Mouse (Mus musculus) cerebellum, adult 2 months (tissue): ENCODE measurements around the gene Foxm1.

Experiments used
- CTCF ChIP-seq: fragments of 200-500 bp; IDR thresholded peaks from 2 replicates; pipeline ENCODE4 v1.5.1; 2011; ENCODE audit warnings: low read depth, mild to moderate bottlenecking, control low read depth, low read length, moderate library complexity, borderline replicate concordance; ENCODE audit not compliant: insufficient read depth
- POLR2A ChIP-seq: fragments of 200-500 bp; IDR thresholded peaks from 2 replicates; pipeline ENCODE4 v1.6.1; 2011; ENCODE audit warnings: low read length, control low read depth, borderline replicate concordance; ENCODE audit not compliant: insufficient read depth

- no peak for TF ChIP-seq CTCF
- no peak for TF ChIP-seq POLR2A
These were observed 36.2 kb downstream of the Foxm1 start, which contains the start of gene Nrip2 for GRCm38 (mm10) chr6:128398996-128399395.
